Mouse (Mus musculus) forebrain, embryonic 10.5 days (tissue): Measurements from ENCODE around the gene Calm2. TPM values are rescaled to one million over a fixed set of nuclear protein-coding genes. Genes with fewer than 3 reads are reported as not detected.

Experiments used
- DNase-seq: peaks from one replicate; pipeline ENCODE4 v3.0.0-alpha.2; 2017; ENCODE audit warnings: low spot score; ENCODE audit errors: extremely low spot score
- H3K27ac ChIP-seq: fragments of 300-500 bp; sonication (generic); 2 replicates; pipeline ENCODE4 v1.5.1; 2016; ENCODE audit warnings: mild to moderate bottlenecking
- H3K27me3 ChIP-seq: fragments of 300-500 bp; sonication (generic); 2 replicates; pipeline ENCODE4 v1.6.1; 2016; ENCODE audit warnings: mild to moderate bottlenecking; ENCODE audit not compliant: poor library complexity, severe bottlenecking
- H3K36me3 ChIP-seq: fragments of 300-500 bp; sonication (generic); replicated peaks from 2 replicates; pipeline ENCODE4 v1.6.1; 2016; ENCODE audit warnings: mild to moderate bottlenecking, moderate library complexity
- H3K4me1 ChIP-seq: fragments of 300-500 bp; sonication (generic); 2 replicates; pipeline ENCODE4 v1.6.1; 2016
- H3K4me3 ChIP-seq: fragments of 300-500 bp; sonication (generic); 2 replicates; pipeline ENCODE4 v1.5.1; 2016; ENCODE audit warnings: mild to moderate bottlenecking, moderate library complexity
- H3K9me3 ChIP-seq: fragments of 300-500 bp; sonication (generic); 2 replicates; pipeline ENCODE4 v1.6.1; 2016; ENCODE audit warnings: mild to moderate bottlenecking, moderate library complexity
- WGBS: fragments of 180-500 bp; shearing (Covaris S2); methylation state at CpG from one replicate; pipeline ENCODE4 v1.1.7; 2016; 5-methylcytosine and 5-hydroxymethylcytosine counted together
- polyA plus RNA-seq: library from polyadenylated mRNA; unstranded; fragments of >200 nt; fragmentation: Nextera tagmentation; extraction: Ambion mirVana; gene quantifications from 2 replicates; pipeline ENCODE4 v1.2.1, GENCODE M21; 2016

Gene Calm2
- 1,161 and 1,233 TPM in 2 replicates for polyA plus RNA-seq

DNA sequence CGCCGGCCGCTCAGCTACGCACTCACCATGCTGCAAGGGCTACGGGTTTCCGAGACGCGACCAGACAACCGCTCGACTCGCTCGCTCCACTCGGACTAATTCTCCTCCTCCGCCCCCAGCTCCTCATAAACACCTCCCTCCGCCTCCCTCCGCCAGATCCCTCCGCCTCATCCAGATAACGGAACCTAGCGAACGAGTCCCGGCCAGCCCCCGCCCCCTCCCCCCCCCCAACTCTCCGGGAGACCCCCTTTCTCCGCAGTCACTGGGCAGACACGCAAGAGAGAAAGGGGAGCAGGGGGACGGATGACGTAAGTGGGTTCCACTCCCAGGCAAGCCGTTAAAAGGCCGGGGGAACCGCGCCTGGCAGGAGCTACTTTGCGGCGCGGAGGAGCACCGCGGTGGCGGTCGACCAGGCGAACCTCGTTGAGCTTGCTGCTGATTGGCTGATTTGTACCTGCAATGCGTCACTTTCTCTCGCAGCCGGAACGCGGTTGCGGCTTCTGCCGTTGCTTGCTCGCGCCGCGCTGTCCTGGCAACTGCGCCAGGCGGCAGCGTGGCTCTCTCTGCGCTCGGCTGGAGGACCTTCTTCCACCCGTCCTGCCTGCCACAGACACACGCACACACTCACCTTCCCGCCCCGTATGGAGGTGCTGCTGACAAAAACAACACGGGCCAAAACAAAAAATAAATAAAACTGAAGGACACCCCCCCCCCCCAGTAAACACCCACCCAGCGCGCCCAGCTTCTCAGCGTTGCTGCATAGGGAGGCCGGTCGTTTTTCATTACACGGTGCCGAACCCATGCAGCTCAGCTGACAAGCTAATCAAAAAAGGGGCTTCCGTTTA, at the start of gene Calm2:
Gene Calm2 (minus strand): TSS at position 169 of the 845 bp plus-strand sequence.
- DNase-seq = peak; percentile 99
- peak within 1 kb of the TSS; percentile 88 for H3K4me3 ChIP-seq
- peak within 1 kb of the TSS; percentile 100 for H3K27ac ChIP-seq
- H3K27me3 ChIP-seq = no peaks in the 10 kb centered on the region
- peaks cover 26% of the 10 kb centered on the region for H3K36me3 ChIP-seq
- H3K9me3 ChIP-seq = no peaks in the 10 kb centered on the region
- peaks cover 39% of the 10 kb centered on the region for H3K4me1 ChIP-seq
- under 1% methylated on average over 69 of the region's 69 CpGs for WGBS

DNA sequence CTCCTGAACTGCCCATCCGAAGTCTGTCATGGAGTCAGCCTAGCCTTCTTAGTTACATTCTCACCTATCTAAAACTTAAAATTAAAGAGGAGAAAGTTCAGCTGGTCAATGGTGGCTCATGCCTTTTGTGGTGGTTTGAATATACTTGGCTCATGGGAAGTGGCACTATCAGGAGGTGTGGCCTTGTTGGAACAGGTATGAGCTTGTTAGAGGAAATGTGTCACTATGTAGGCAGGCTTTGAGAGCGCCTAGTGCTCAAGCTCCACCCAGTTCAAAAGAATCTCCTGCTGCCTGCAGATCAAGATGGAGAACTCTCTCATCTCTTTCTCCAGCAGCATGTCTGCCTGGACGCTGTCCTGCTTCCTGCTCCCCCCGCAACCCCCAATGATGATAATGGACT, 48.8 kb upstream of the Calm2 start:
- Histone ChIP-seq H3K27ac (no peak overlapping the region), H3K4me1 (peaks cover 24% of the 10 kb centered on the region), H3K27me3 (peaks cover 16% of the 10 kb centered on the region), H3K4me3 (no peak overlapping the region), H3K36me3 (no peaks in the 10 kb centered on the region), H3K9me3 (no peaks in the 10 kb centered on the region)
- no peak for DNase-seq
- WGBS = 94% methylated on average over 4 of the region's 4 CpGs

DNA sequence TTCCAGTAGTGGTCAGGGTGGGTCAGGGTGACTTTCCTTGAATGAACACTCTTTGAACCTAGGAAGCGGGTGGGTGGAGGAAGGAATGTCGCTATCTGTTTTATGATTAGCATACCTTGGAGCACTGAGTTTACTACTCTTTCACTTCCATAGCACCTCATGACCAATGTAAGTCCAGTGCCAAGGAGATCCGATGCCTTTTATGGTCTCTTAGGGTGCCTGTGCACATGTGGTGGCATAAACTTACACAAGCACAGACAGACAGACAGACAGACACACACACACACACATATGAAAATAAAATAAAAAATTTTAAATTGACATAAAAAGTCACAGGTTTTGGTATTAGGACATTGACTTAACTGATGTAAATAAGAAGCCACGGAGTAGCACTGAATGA, 47.6 kb upstream of the Calm2 start:
- Histone ChIP-seq H3K9me3 (no peaks in the 10 kb centered on the region), H3K36me3 (no peaks in the 10 kb centered on the region), H3K27me3 (peaks cover 10% of the 10 kb centered on the region; the same call in 1 of the 2 replicates), H3K27ac (no peak overlapping the region), H3K4me1 (peaks cover 32% of the 10 kb centered on the region), H3K4me3 (no peak overlapping the region)
- 93% methylated on average over 4 of the region's 4 CpGs for WGBS
- DNase-seq = no peak

DNA sequence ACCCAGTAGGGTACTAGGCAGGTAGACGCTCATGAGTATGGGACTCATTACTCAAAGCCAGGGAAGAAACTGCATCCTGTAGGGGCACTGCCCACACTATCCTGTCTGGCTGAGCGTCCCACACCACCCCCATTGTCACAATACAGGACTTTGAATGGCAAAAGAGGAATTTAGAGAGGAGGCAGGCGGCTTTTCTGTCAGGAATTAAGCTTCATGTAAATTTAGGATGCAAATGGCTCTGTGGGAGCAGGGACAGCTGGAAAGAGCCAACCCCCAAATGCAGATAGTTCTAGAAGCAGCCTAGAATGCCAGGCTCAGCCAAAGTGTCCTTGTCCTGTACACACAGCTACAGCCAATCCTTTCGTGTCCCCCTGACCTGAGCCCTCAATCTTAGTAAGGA, 45.6 kb upstream of the Calm2 start:
- DNase-seq = no peak
- Histone ChIP-seq H3K4me3 (no peak overlapping the region), H3K4me1 (peaks cover 32% of the 10 kb centered on the region), H3K9me3 (no peaks in the 10 kb centered on the region), H3K27me3 (peaks cover 10% of the 10 kb centered on the region; the same call in 1 of the 2 replicates), H3K27ac (no peak overlapping the region), H3K36me3 (no peaks in the 10 kb centered on the region)
- 40% methylated on average over 4 of the region's 4 CpGs for WGBS

DNA sequence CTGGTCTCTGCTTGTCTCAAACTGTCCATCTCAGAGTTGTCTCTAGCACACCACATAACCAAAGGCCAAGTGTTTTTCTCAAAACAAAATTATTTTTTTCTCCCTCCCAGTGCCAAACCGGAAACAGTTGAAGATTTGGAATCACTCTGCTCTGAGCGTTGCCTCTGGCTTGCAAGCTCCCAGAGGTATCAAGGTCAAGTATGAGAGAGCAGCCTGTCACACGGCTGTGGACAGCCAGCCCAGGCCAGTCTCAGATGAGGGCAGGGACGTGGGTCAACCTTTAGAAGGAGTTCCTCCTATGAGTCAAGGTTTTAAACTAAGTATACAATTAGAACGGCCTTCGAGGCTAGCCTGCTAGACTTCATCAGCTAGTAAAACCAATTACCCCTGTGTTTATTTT, 43.6 kb upstream of the Calm2 start:
- Histone ChIP-seq H3K27ac (no peak overlapping the region), H3K9me3 (peaks cover 2% of the 10 kb centered on the region; the same call in 1 of the 2 replicates), H3K36me3 (no peaks in the 10 kb centered on the region), H3K27me3 (peaks cover 10% of the 10 kb centered on the region; the same call in 1 of the 2 replicates), H3K4me3 (no peak overlapping the region), H3K4me1 (peaks cover 32% of the 10 kb centered on the region)
- DNase-seq = no peak
- 60% methylated on average over 6 of the region's 6 CpGs for WGBS

DNA sequence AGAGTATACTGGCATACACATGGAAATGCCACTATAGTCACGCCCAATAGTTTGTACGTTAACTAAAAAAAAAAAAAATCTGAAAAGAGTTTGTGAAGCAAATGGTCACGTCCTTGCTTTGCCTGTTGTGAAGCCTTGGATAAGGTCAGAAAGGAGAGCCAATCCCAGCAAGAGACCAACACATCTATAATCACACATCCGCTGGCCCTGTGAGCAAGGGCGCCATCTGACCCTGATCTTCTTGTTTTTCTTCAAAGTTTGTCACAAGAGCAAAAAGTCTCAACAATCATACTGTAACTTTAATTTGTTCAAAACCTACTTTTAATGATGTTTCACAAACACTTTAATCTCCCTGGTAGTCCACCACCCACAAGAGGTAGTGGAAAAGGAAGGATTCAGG, 39.0 kb upstream of the Calm2 start:
- DNase-seq = no peak
- no peak overlapping the region for H3K4me3 ChIP-seq
- H3K27me3 ChIP-seq = peaks cover 3% of the 10 kb centered on the region; the same call in 1 of the 2 replicates
- WGBS = 95% methylated on average over 5 of the region's 5 CpGs
- H3K36me3 ChIP-seq = no peaks in the 10 kb centered on the region
- no peak overlapping the region for H3K27ac ChIP-seq
- H3K4me1 ChIP-seq = peaks cover 9% of the 10 kb centered on the region
- peaks cover 2% of the 10 kb centered on the region; the same call in 1 of the 2 replicates for H3K9me3 ChIP-seq

DNA sequence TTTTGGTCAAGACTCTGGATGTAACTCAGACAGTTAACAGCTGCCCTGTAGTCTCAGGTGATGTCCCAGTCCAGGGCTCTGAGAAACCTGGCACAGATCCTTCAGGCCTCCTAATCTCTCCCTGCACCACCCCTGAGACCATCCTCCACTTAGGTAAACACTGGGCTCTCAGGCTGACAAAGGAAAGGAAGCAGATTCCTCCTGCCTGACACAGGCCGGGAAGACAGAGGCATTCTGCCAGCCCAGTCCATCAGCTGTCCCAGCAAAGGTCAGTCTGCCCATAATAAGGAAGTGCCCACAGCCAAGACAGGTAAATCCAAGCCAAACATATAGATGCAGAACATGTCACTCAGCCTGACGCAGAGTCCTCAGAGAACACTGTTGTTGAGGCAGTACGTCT, 36.1 kb upstream of the Calm2 start:
- H3K36me3 ChIP-seq = no peaks in the 10 kb centered on the region
- no peak for DNase-seq
- 73% methylated on average over 3 of the region's 3 CpGs for WGBS
- peaks cover 2% of the 10 kb centered on the region; the same call in 1 of the 2 replicates for H3K9me3 ChIP-seq
- no peaks in the 10 kb centered on the region; the same call in 1 of the 2 replicates for H3K4me1 ChIP-seq
- no peak overlapping the region for H3K27ac ChIP-seq
- H3K27me3 ChIP-seq = no peaks in the 10 kb centered on the region
- no peak overlapping the region for H3K4me3 ChIP-seq

DNA sequence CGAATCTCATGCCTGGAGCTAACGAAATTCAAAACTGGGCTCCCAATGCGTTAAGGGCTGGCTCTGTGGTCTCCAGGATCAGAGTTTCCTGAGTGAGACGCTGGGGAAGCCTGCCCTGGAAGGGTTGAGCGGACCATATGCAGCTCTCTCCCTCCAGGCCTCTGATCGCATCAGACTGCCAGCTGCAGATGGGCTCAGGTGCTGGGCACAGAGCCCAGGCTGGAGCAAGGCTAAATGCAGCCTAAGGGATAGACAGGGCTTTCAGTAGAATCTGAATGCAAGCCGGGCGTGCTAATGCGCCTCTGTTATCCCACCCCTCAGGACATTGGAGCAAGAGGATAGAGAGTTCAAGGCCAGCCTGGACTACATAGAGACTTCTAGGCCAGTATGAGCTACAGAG, 31.8 kb upstream of the Calm2 start:
- no peak overlapping the region for H3K27ac ChIP-seq
- 82% methylated on average over 9 of the region's 9 CpGs for WGBS
- no peak for DNase-seq

DNA sequence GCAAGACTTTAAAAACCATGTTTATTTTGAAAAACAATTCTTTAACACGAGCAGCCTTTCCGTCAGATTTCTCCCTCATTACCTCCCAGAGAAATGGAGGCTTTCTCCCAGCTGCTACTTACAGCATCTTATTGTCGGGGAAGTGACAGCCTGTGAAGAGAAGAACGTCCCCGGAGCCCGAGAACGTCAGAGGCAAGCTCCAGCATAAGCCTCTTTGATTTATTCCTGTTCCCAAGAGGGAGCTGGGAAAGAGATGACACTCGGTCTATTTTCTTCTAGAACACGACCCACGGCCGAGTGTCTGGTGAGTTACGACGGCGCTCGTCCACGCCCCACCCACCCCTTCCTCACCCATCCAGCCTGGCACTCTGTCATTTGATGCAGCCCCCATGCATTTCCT, 30.9 kb upstream of the Calm2 start:
- no peak overlapping the region for H3K27ac ChIP-seq
- DNase-seq = no peak
- H3K36me3 ChIP-seq = no peaks in the 10 kb centered on the region
- H3K4me3 ChIP-seq = no peak overlapping the region
- WGBS = 86% methylated on average over 16 of the region's 16 CpGs
- H3K27me3 ChIP-seq = peaks cover 36% of the 10 kb centered on the region
- peaks cover 22% of the 10 kb centered on the region for H3K4me1 ChIP-seq
- no peaks in the 10 kb centered on the region for H3K9me3 ChIP-seq

More for the DNA sequence above, 31.8 kb upstream of the Calm2 start:
- H3K4me1 ChIP-seq = peaks cover 17% of the 10 kb centered on the region
- H3K4me3 ChIP-seq = no peak overlapping the region
- H3K27me3 ChIP-seq = peaks cover 26% of the 10 kb centered on the region
- H3K9me3 ChIP-seq = no peaks in the 10 kb centered on the region
- H3K36me3 ChIP-seq = no peaks in the 10 kb centered on the region

DNA sequence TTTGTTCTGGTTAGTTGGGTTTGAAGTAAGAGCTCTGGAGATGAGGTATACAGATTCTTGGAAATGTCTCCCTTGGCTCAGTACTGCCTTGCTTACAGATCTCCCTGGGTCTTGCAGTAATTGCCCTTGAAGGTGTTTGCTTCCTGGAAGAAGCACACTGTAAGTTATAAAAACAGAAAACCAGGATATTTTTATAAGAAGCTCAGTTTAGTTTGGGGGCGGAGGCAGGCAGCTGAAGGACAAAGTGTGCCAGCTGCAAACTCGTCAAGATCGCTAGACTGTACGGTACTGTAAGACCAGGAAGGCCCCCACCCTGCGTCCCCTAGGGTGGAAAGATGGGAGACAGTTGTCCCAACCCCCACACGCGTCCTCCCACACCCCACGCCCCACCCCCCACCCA, 28.6 kb upstream of the Calm2 start:
- 62% methylated on average over 8 of the region's 8 CpGs for WGBS
- H3K9me3 ChIP-seq = no peaks in the 10 kb centered on the region
- H3K4me3 ChIP-seq = no peak overlapping the region
- peaks cover 44% of the 10 kb centered on the region for H3K27me3 ChIP-seq
- no peak overlapping the region for H3K27ac ChIP-seq
- DNase-seq = no peak
- no peaks in the 10 kb centered on the region for H3K36me3 ChIP-seq
- H3K4me1 ChIP-seq = peaks cover 24% of the 10 kb centered on the region

DNA sequence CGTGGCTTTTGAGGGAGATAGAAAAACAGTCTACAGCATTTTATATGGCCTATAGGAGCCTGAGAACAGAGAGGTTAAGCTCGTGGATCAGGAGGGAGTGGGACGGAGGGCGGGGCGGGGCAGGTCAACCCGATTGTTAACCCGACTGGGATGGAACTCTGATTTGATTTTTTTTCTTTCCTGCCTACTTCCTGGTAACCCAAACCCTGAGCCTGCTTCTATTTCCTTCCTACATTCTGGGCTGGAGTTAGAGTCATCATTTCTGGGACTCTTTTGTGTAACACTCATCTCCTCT, 27.7 kb upstream of the Calm2 start:
- Histone ChIP-seq H3K27me3 (peaks cover 44% of the 10 kb centered on the region), H3K4me3 (peak overlapping the region; percentile 55), H3K4me1 (peaks cover 26% of the 10 kb centered on the region), H3K27ac (peak overlapping the region; percentile 49; the same call in 1 of the 2 replicates), H3K36me3 (no peaks in the 10 kb centered on the region), H3K9me3 (no peaks in the 10 kb centered on the region)
- no peak for DNase-seq
- WGBS = 0% methylated on average over 7 of the region's 7 CpGs

DNA sequence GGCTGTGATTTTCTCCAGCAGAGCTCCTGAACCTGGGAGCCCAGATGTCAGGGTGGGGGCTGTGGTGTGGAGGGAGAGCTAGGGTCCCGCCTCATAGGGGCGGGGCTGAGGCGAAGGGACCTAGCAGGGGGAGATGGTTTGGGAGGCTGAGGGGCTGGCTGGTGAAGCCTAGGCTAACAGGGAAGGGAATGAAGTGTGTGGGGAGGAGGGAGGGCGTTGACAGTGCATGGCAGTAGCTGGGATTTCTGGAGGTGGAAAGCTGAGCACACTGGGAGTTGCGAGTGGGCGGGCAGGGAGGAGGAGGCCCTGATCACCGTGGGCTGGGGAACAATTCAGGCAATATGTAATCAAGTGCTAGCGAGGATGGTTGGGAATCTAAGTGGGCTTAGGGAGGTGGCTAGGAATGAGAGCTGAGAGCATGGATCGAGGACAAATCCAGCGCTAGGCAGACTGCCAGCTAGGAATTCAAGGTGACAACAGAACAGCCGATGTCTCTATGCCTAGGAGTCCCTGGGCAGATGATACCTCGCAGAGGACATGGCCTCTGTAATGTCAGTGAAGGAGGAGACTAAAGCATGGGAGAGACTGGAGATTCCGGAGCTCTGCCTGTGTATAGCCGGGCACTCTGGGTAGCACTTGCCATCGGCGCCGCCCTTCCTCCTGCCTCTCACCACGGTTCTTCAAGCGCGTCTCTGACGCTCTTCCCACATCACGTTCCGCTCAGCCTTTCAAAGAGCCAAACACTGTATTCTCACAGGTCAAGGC, 27.2 kb upstream of the Calm2 start:
- H3K4me3 ChIP-seq = peak overlapping the region; percentile 55
- peaks cover 44% of the 10 kb centered on the region for H3K27me3 ChIP-seq
- peak; percentile 23 for DNase-seq
- peak overlapping the region; percentile 49; the same call in 1 of the 2 replicates for H3K27ac ChIP-seq
- no peaks in the 10 kb centered on the region for H3K36me3 ChIP-seq
- whole genome bisulfite sequencing = under 1% methylated on average over 23 of the region's 23 CpGs
- peaks cover 26% of the 10 kb centered on the region for H3K4me1 ChIP-seq
- H3K9me3 ChIP-seq = no peaks in the 10 kb centered on the region

DNA sequence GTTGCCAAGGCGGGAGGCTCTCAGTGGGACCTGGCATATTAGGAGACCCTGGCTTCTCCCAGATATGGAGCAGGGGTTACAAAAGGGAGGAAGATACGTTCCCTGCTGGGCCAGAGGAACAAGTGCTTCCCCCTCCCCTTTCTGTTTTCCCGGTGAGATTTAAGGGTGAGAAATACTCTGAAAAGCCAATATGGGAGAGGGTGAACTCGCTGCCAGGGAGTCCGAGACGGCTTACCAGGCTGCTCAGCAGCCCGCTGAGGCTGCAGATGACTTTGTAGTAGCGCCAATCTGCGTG, 26.7 kb upstream of the Calm2 start:
- Histone ChIP-seq H3K4me1 (peaks cover 26% of the 10 kb centered on the region), H3K9me3 (no peaks in the 10 kb centered on the region), H3K4me3 (peak overlapping the region; percentile 55), H3K27me3 (peaks cover 44% of the 10 kb centered on the region), H3K27ac (peak overlapping the region; percentile 49; the same call in 1 of the 2 replicates), H3K36me3 (no peaks in the 10 kb centered on the region)
- WGBS = 7% methylated on average over 9 of the region's 9 CpGs
- no peak for DNase-seq
